Mouse (Mus musculus): Measurements from ENCODE around the gene Atp7b. TPM values are rescaled to one million over a fixed set of nuclear protein-coding genes. Genes with fewer than 3 reads are reported as not detected.

Atp7b gene
- polyA plus RNA-seq, 1 experiment from 2014 or later, result 5.9 TPM

DNA sequence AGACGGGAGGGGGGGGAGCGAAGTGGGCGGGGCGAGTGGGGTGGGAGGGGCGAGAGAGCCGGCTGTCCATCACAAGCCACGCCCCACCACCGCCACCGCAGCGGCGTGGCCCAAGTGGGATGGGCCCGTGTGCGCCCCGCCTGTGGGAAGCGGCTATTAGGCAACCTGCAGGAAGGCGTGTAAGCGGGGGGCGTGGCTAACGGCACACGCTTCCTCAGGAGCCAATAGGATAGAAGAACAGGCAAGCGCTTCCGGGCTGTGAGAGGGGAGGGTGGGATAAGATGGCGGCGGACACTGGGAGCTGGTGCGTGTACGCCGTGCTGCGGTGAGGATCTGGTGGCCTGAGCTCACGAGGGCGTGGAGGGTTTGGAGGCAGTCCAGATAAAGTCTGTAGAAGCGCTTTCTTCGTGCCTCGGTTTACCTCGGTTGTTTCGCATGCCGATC lies 363 bp upstream of the Atp7b start, which contains the start of gene Alg11:
TSS of gene Alg11 (plus strand) at position 276 of the 444 bp plus-strand sequence.
- H3K27ac ChIP-seq (replicated peaks), result no peak within 1 kb of the TSS
- no peaks in the 10 kb centered on the region for H3K9me3 ChIP-seq (ENCODE audit: control insufficient read depth, low read length)
- H3K4me2 ChIP-seq (replicated peaks; ENCODE audit: low read depth), result peak within 1 kb of the TSS; percentile 95
- TF ChIP-seq CTCF (IDR thresholded peaks at IDR 0.05; ENCODE audit: low read depth), result peak; percentile 31
- TF ChIP-seq EP300 (optimal IDR thresholded peaks at IDR 0.05), result no peak
- ATAC-seq (ENCODE audit: low FRiP score, low TSS enrichment) (peak; percentile 100), DNase-seq (ENCODE audit: low spot score) (peak; percentile 98)
- no peaks in the 10 kb centered on the region for H3K27me3 ChIP-seq (ENCODE audit: control insufficient read depth, insufficient read depth, low read length)
- H3K4me1 ChIP-seq (replicated peaks; ENCODE audit: control insufficient read depth, insufficient read depth), result no peaks in the 10 kb centered on the region; the same call in 1 of the 2 replicates
- 2% methylated on average over 34 of the region's 36 CpGs for WGBS
- peak within 1 kb of the TSS; percentile 74 for H3K4me3 ChIP-seq (ENCODE audit: low read depth, low read length)
- peak within 1 kb of the TSS; percentile 67 for H3K9ac ChIP-seq (ENCODE audit: low read length)
- peaks cover 4% of the 10 kb centered on the region for H3K36me3 ChIP-seq (ENCODE audit: control insufficient read depth, insufficient read depth, low read length)

DNA sequence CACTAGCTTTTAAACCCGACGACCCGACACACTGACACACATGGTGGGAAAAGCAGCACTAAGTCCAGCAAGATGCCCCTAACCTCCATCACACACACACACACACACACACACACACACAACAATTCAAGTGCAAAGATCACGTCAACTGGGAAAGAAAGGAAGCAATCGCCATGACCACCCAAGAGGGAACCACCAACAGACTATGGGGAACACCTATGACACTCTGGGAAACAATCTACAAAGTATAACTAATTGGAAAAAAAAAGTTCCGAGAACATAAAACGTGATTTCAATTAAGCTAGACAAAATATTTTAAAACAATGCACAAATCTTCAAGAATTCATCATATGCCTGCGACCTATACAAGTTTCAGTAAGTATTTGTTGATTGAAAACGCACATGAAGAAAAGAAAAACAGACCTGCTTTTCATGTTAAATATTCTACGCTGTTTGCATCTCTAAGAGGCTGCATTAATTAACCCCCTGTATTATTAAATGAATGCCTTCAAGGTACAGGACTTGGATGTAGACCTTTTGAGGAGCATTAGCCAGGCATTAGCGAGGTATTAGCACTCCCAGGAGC lies 859 bp downstream of the Atp7b start:
- TF ChIP-seq CTCF (IDR thresholded peaks at IDR 0.05; ENCODE audit: low read depth), result no peak
- no peak for TF ChIP-seq EP300 (optimal IDR thresholded peaks at IDR 0.05)
- H3K9me3 ChIP-seq (ENCODE audit: control insufficient read depth, low read length), result no peaks in the 10 kb centered on the region
- WGBS, result 60% methylated on average over 11 of the region's 11 CpGs
- ATAC-seq (ENCODE audit: low FRiP score, low TSS enrichment) (no peak), DNase-seq (ENCODE audit: low spot score) (no peak)
- no peaks in the 10 kb centered on the region; the same call in 1 of the 2 replicates for H3K4me1 ChIP-seq (replicated peaks; ENCODE audit: control insufficient read depth, insufficient read depth)
- H3K27me3 ChIP-seq (ENCODE audit: control insufficient read depth, insufficient read depth, low read length), result no peaks in the 10 kb centered on the region
- H3K27ac ChIP-seq (replicated peaks), result no peak overlapping the region
- H3K9ac ChIP-seq (ENCODE audit: low read length), result peak overlapping the region; percentile 67
- H3K4me2 ChIP-seq (replicated peaks; ENCODE audit: low read depth), result peak overlapping the region; percentile 95
- peak overlapping the region; percentile 74 for H3K4me3 ChIP-seq (ENCODE audit: low read depth, low read length)
- H3K36me3 ChIP-seq (ENCODE audit: control insufficient read depth, insufficient read depth, low read length), result no peaks in the 10 kb centered on the region

DNA sequence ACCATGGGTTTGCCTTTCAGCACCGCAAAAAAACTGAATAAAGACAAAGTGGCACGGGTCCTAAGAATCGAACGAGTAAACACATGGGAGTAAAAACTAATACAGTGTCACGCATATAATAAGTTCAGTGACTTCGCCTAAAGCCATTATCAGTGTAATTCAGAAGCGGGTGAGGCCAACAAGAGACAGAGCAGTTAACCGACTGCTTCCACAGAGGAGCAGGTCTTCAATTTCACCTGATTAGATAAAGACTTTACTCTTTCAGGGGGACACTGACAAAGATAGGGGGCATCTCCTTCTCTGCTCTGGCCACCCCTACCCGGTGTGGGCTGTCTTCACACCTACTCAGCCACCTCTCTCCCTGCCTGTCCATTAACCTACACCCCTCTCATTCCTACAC lies 1.7 kb downstream of the Atp7b start:
- H3K4me2 ChIP-seq (replicated peaks; ENCODE audit: low read depth), result no peak overlapping the region
- H3K4me1 ChIP-seq (replicated peaks; ENCODE audit: control insufficient read depth, insufficient read depth), result no peaks in the 10 kb centered on the region; the same call in 1 of the 2 replicates
- H3K9ac ChIP-seq (ENCODE audit: low read length), result no peak overlapping the region
- TF ChIP-seq EP300 (optimal IDR thresholded peaks at IDR 0.05) (no peak), CTCF (IDR thresholded peaks at IDR 0.05; ENCODE audit: low read depth) (no peak)
- H3K4me3 ChIP-seq (ENCODE audit: low read depth, low read length), result no peak overlapping the region
- no peak overlapping the region for H3K27ac ChIP-seq (replicated peaks)
- no peaks in the 10 kb centered on the region for H3K36me3 ChIP-seq (ENCODE audit: control insufficient read depth, insufficient read depth, low read length)
- 71% methylated on average over 9 of the region's 9 CpGs for WGBS
- DNase-seq (ENCODE audit: low spot score) (no peak), ATAC-seq (ENCODE audit: low FRiP score, low TSS enrichment) (no peak)
- H3K27me3 ChIP-seq (ENCODE audit: control insufficient read depth, insufficient read depth, low read length), result no peaks in the 10 kb centered on the region
- no peaks in the 10 kb centered on the region for H3K9me3 ChIP-seq (ENCODE audit: control insufficient read depth, low read length)

DNA sequence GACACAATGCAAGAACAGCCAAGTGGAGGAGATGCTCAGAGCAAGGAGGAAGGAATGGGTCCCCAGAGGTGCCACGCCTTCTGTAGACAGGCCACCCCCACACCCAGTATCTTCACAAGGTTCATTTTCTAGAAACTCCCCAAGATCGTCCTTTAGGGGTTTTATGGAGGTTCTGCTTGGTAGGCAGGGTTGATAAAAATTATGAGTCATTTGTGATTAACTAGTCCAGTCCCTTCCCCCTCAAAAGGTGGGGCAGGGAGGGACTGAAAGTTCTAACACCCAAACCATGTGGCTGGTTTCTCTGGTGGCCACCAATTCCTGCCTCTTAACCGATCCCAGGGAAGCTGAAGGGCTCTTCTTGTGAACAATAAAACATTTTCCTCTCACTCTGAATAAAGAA lies 3.3 kb downstream of the Atp7b start:
- Histone ChIP-seq H3K4me3 (ENCODE audit: low read depth, low read length) (no peak overlapping the region), H3K4me1 (replicated peaks; ENCODE audit: control insufficient read depth, insufficient read depth) (no peaks in the 10 kb centered on the region; the same call in 1 of the 2 replicates), H3K9ac (ENCODE audit: low read length) (no peak overlapping the region), H3K27ac (replicated peaks) (no peak overlapping the region), H3K27me3 (ENCODE audit: control insufficient read depth, insufficient read depth, low read length) (no peaks in the 10 kb centered on the region), H3K36me3 (ENCODE audit: control insufficient read depth, insufficient read depth, low read length) (no peaks in the 10 kb centered on the region), H3K9me3 (ENCODE audit: control insufficient read depth, low read length) (no peaks in the 10 kb centered on the region), H3K4me2 (replicated peaks; ENCODE audit: low read depth) (no peak overlapping the region)
- ATAC-seq (ENCODE audit: low FRiP score, low TSS enrichment) (no peak), DNase-seq (ENCODE audit: low spot score) (peak; percentile 42)
- 58% methylated on average over 3 of the region's 3 CpGs for WGBS
- TF ChIP-seq EP300 (optimal IDR thresholded peaks at IDR 0.05) (no peak), CTCF (IDR thresholded peaks at IDR 0.05; ENCODE audit: low read depth) (no peak)

DNA sequence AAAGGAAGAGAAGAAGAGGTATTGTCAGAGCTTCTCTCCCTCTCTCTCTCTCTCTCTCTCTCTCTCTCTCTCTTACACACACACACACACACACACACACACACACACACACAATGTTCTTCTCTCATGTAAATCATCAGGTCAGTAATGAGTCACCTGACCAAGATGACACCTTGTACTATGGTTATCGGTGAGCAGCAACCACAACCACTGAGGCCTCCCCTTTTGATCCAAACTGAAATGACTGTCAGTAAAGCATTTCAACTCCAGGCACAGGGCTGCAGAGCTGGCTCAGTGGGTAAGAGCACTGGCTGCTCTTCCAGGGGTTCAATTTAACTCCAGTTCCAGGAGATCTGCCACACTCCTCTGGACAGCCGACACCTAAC lies 4.6 kb downstream of the Atp7b start:
- DNase-seq (ENCODE audit: low spot score), result no peak
- H3K4me2 ChIP-seq (replicated peaks; ENCODE audit: low read depth), result no peak overlapping the region
- no peak for ATAC-seq (ENCODE audit: low FRiP score, low TSS enrichment)
- no peaks in the 10 kb centered on the region for H3K4me1 ChIP-seq (replicated peaks; ENCODE audit: control insufficient read depth, insufficient read depth)
- TF ChIP-seq CTCF (IDR thresholded peaks at IDR 0.05; ENCODE audit: low read depth) (no peak), EP300 (optimal IDR thresholded peaks at IDR 0.05) (no peak)
- no peak overlapping the region for H3K4me3 ChIP-seq (ENCODE audit: low read depth, low read length)
- H3K36me3 ChIP-seq (ENCODE audit: control insufficient read depth, insufficient read depth, low read length), result no peaks in the 10 kb centered on the region
- no peaks in the 10 kb centered on the region for H3K9me3 ChIP-seq (ENCODE audit: control insufficient read depth, low read length)
- H3K27ac ChIP-seq (replicated peaks), result no peak overlapping the region
- H3K9ac ChIP-seq (ENCODE audit: low read length), result no peak overlapping the region
- 89% methylated on average over 2 of the region's 2 CpGs for WGBS
- H3K27me3 ChIP-seq (ENCODE audit: control insufficient read depth, insufficient read depth, low read length), result no peaks in the 10 kb centered on the region

DNA sequence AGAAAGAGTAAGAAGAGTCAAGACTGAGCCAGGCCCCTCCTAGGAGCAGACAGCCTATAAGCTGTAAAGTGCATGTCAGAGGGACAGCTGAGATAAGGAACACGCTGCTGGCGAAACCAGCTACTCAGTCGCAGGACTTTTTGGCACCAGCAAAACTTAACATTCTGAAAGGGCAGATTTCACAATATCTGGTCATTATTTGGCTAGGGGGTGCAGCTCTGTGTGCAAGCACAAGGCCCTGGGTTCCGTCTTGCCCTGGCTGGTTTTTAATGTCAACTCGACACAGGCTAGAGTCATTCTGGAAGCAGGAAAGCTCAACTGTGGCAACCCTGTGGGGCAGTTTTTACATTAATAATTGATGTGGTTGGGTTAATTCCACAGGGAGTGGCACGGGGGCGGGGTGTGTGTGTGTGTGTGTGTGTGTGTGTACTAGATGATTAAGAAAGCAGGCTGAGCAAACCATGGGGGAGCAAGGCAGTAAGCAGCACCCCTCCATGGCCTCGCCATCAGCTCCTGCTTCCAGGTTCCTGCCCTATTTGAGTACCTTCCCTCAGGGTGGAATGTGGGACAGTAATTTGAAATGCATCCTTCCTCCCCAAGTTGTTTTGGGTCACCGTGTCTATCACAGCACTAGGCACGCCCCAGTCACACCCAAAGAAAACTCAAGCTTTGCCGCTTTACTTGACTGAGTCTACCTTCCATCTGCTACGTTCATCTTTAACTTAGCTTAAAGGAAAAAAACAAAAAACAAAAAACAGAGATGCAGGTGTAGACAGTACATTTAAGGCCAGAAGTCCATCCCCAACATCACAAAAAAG lies 5.2 kb downstream of the Atp7b start:
- no peaks in the 10 kb centered on the region for H3K9me3 ChIP-seq (ENCODE audit: control insufficient read depth, low read length)
- H3K4me3 ChIP-seq (ENCODE audit: low read depth, low read length), result no peak overlapping the region
- TF ChIP-seq CTCF (IDR thresholded peaks at IDR 0.05; ENCODE audit: low read depth) (no peak), EP300 (optimal IDR thresholded peaks at IDR 0.05) (no peak)
- no peak overlapping the region for H3K4me2 ChIP-seq (replicated peaks; ENCODE audit: low read depth)
- 51% methylated on average over 12 of the region's 12 CpGs for WGBS
- H3K27ac ChIP-seq (replicated peaks), result no peak overlapping the region
- DNase-seq (ENCODE audit: low spot score), result peak; percentile 69
- H3K27me3 ChIP-seq (ENCODE audit: control insufficient read depth, insufficient read depth, low read length), result no peaks in the 10 kb centered on the region
- no peak overlapping the region for H3K9ac ChIP-seq (ENCODE audit: low read length)
- no peaks in the 10 kb centered on the region for H3K4me1 ChIP-seq (replicated peaks; ENCODE audit: control insufficient read depth, insufficient read depth)
- peak; percentile 84 for ATAC-seq (ENCODE audit: low FRiP score, low TSS enrichment)
- no peaks in the 10 kb centered on the region for H3K36me3 ChIP-seq (ENCODE audit: control insufficient read depth, insufficient read depth, low read length)
